Mouse (Mus musculus): ENCODE results near the gene Il11ra1.
"Not testable (repeated sequence)": the region's sequence is repeated elsewhere in the genome, so short reads cannot be mapped to it uniquely, and the experiment has no call there.

DNA sequence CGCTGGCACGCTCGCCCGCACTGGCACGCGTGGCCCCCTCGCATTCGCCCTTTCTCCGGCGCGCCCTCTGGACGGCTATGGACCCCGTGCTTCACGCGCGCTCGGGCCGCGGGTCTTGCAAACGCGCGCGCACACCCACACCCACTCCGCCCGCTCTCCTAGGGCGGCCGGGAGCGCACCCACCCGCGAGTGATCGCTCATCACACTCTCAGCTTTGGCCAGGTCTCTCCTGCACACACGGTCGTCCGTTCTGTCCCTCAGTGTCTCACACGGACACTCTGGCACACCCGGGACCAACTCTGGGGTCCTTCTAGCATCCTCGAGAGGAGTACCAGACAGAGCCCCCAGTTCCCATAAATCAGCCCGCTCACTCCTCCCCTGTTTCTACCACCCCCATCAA lies 4.0 kb upstream of the Il11ra1 start:
- TF ChIP-seq CTCF (IDR thresholded peaks at IDR 0.05; ENCODE audit: low read depth, low read length); POLR2A (IDR thresholded peaks at IDR 0.05; ENCODE audit: insufficient read depth, low read length): not testable (repeated sequence)
